Mouse (Mus musculus) erythroblast, embryonic 14.5 days (primary cell): Measurements from ENCODE around the gene Ermard.
"Not testable (repeated sequence)": the region's sequence is repeated elsewhere in the genome, so short reads cannot be mapped to it uniquely, and the experiment has no call there.

Experiments used
- GATA1 ChIP-seq: IDR thresholded peaks from 2 replicates; pipeline ENCODE4 v1.6.1; 2012; ENCODE audit warnings: low read length, inconsistent platforms, mixed read lengths
- TAL1 ChIP-seq: IDR thresholded peaks from 3 replicates; pipeline ENCODE4 v1.6.1; 2012; ENCODE audit warnings: low read length, inconsistent platforms, mixed read lengths

- not testable (repeated sequence) for TF ChIP-seq TAL1, GATA1
Measured at GRCm38 (mm10) chr17:15021503-15022220, 19.3 kb upstream of the Ermard start.
